Mouse (Mus musculus): ENCODE measurements at regions not wholly inside any gene's neighbourhood (a gene's known extent, or its start where the extent isn't known, plus 50 kb on each side); places are given as distances from the start of the nearest gene placed in this dataset.

GRCm38 (mm10) chr13:118603474-118603873 lies 66.1 kb upstream of the Fgf10 start:
- no peaks in the 10 kb centered on the region for H3K4me1 ChIP-seq (ENCODE audit: control insufficient read depth, insufficient read depth, low read length)
- whole genome bisulfite sequencing: 86% methylated on average over 5 of the region's 5 CpGs
- H3K9ac ChIP-seq (ENCODE audit: low read depth, low read length): no peak overlapping the region
- H3K36me3 ChIP-seq (ENCODE audit: control insufficient read depth, insufficient read depth, low read length): no peaks in the 10 kb centered on the region
- no peaks in the 10 kb centered on the region for H3K27me3 ChIP-seq (ENCODE audit: control insufficient read depth, insufficient read depth, low read length)
- no peak overlapping the region for H3K4me3 ChIP-seq (ENCODE audit: low read length)
- H3K27ac ChIP-seq (ENCODE audit: low read depth, low read length): no peak overlapping the region
- no peak overlapping the region for H3K4me2 ChIP-seq (replicated peaks; ENCODE audit: low read depth, low read length)
- no peaks in the 10 kb centered on the region for H3K9me3 ChIP-seq (ENCODE audit: control insufficient read depth, low read length)
- no peak for ATAC-seq (ENCODE audit: low FRiP score, low TSS enrichment)

- ATAC-seq (ENCODE audit: low FRiP score, low TSS enrichment): no peak
- WGBS: 65% methylated on average over 5 of the region's 5 CpGs
Measured at GRCm38 (mm10) chr13:118596856-118597255, 72.7 kb upstream of the Fgf10 start.

DNA sequence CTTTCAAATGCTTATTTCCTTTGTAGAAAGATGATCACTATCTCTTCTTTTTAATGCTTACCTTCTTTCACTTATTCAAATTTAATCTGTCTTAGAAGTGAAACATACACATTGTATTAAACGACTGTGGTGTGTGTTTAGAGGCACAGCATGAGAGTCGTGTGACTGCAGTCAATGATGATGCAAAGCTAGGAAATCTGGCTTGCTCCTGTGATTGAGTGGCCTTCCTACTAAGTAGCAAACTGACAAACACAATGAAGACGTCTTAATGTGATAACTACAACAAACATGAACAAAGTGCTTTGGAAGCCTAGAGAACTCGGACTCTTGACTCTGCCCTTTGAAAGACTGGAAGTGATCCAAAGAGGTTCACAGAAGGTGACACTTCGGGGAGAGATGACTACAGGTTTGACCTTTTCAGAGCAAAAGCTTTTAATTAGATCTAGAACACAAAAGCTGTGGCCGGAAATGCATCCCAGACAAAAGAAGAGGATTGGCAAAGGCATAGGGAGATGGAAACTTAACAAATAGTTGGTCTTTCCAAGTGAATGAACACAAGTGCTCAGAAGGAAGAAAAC lies 73.3 kb upstream of the Fgf10 start:
- no peak for ATAC-seq (ENCODE audit: low FRiP score, low TSS enrichment)
- Histone ChIP-seq H3K9me3 (ENCODE audit: control insufficient read depth, low read length) (no peaks in the 10 kb centered on the region), H3K27me3 (ENCODE audit: control insufficient read depth, insufficient read depth, low read length) (no peaks in the 10 kb centered on the region), H3K4me2 (replicated peaks; ENCODE audit: low read depth, low read length) (no peak overlapping the region), H3K27ac (ENCODE audit: low read depth, low read length) (no peak overlapping the region), H3K4me1 (ENCODE audit: control insufficient read depth, insufficient read depth, low read length) (no peaks in the 10 kb centered on the region), H3K9ac (ENCODE audit: low read depth, low read length) (no peak overlapping the region), H3K4me3 (ENCODE audit: low read length) (no peak overlapping the region), H3K36me3 (ENCODE audit: control insufficient read depth, insufficient read depth, low read length) (no peaks in the 10 kb centered on the region)
- 79% methylated on average over 6 of the region's 6 CpGs for WGBS

More at GRCm38 (mm10) chr13:118596856-118597255, 72.7 kb upstream of the Fgf10 start:
- no peaks in the 10 kb centered on the region for H3K4me1 ChIP-seq (ENCODE audit: control insufficient read depth, insufficient read depth, low read length)
- no peaks in the 10 kb centered on the region for H3K36me3 ChIP-seq (ENCODE audit: control insufficient read depth, insufficient read depth, low read length)
- no peaks in the 10 kb centered on the region for H3K9me3 ChIP-seq (ENCODE audit: control insufficient read depth, low read length)
- no peak overlapping the region for H3K4me3 ChIP-seq (ENCODE audit: low read length)
- no peak overlapping the region for H3K9ac ChIP-seq (ENCODE audit: low read depth, low read length)
- no peak overlapping the region for H3K4me2 ChIP-seq (replicated peaks; ENCODE audit: low read depth, low read length)
- no peak overlapping the region for H3K27ac ChIP-seq (ENCODE audit: low read depth, low read length)
- no peaks in the 10 kb centered on the region for H3K27me3 ChIP-seq (ENCODE audit: control insufficient read depth, insufficient read depth, low read length)

DNA sequence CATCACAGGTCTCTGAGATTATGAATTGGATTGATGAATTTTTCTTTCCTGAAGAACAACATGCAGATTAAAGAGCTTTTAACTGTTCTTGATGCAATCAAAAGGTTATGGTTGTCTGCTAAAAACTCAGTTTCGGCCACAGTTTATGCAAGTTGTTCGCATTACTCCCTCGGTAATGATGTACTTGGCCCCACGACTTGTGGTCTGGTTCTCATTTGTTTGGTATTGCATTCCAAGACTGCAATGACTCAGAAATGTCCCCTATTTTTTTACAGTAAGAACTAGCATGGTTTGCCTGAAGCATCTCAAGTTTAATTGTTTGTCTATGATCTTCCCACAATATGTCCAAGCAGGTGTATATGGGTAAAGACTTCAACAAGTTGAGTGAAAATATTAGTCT lies 77.5 kb upstream of the Fgf10 start:
- Histone ChIP-seq H3K4me3 (ENCODE audit: low read length) (no peak overlapping the region), H3K27me3 (ENCODE audit: control insufficient read depth, insufficient read depth, low read length) (no peaks in the 10 kb centered on the region), H3K4me2 (replicated peaks; ENCODE audit: low read depth, low read length) (no peak overlapping the region), H3K27ac (ENCODE audit: low read depth, low read length) (no peak overlapping the region), H3K9ac (ENCODE audit: low read depth, low read length) (no peak overlapping the region), H3K4me1 (ENCODE audit: control insufficient read depth, insufficient read depth, low read length) (no peaks in the 10 kb centered on the region), H3K9me3 (ENCODE audit: control insufficient read depth, low read length) (no peaks in the 10 kb centered on the region), H3K36me3 (ENCODE audit: control insufficient read depth, insufficient read depth, low read length) (no peaks in the 10 kb centered on the region)
- no peak for ATAC-seq (ENCODE audit: low FRiP score, low TSS enrichment)
- WGBS: 85% methylated on average over 4 of the region's 4 CpGs

DNA sequence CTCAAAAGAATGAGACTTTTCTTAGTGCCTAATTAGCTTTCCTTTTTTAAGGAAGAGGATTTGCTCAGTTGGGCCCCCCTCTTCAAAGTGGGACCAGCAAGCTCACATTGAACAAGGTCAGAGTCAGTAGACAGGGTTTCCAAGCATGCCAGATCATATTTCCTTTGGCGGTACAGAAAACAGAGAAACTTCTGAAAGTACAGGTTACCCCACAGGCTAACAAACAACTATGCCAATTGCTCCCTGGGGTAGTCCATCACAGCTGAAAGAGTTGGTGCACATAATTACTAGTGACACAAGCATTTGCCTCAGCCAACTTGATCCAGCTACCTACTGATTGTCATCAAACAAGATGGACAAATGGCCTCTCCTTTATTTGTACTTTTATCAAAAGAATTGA lies 97.0 kb upstream of the Fgf10 start:
- Histone ChIP-seq H3K4me1 (ENCODE audit: control insufficient read depth, insufficient read depth, low read length) (no peaks in the 10 kb centered on the region), H3K4me2 (replicated peaks; ENCODE audit: low read depth, low read length) (no peak overlapping the region), H3K9me3 (ENCODE audit: control insufficient read depth, low read length) (no peaks in the 10 kb centered on the region), H3K4me3 (ENCODE audit: low read length) (no peak overlapping the region), H3K9ac (ENCODE audit: low read depth, low read length) (no peak overlapping the region), H3K27me3 (ENCODE audit: control insufficient read depth, insufficient read depth, low read length) (no peaks in the 10 kb centered on the region), H3K27ac (ENCODE audit: low read depth, low read length) (no peak overlapping the region), H3K36me3 (ENCODE audit: control insufficient read depth, insufficient read depth, low read length) (no peaks in the 10 kb centered on the region)
- WGBS: 53% methylated on average over 1 of the region's 1 CpGs
- no peak for ATAC-seq (ENCODE audit: low FRiP score, low TSS enrichment)

- ATAC-seq (ENCODE audit: low FRiP score, low TSS enrichment): no peak
Measured at GRCm38 (mm10) chr13:118565219-118565833, 104.3 kb upstream of the Fgf10 start.

GRCm38 (mm10) chr13:118558966-118559365 lies 110.6 kb upstream of the Fgf10 start:
- 84% methylated on average over 2 of the region's 2 CpGs for WGBS
- no peak overlapping the region for H3K27ac ChIP-seq (ENCODE audit: low read depth, low read length)
- no peaks in the 10 kb centered on the region for H3K4me1 ChIP-seq (ENCODE audit: control insufficient read depth, insufficient read depth, low read length)
- no peak overlapping the region for H3K4me2 ChIP-seq (replicated peaks; ENCODE audit: low read depth, low read length)
- no peaks in the 10 kb centered on the region for H3K27me3 ChIP-seq (ENCODE audit: control insufficient read depth, insufficient read depth, low read length)
- H3K9ac ChIP-seq (ENCODE audit: low read depth, low read length): no peak overlapping the region
- H3K4me3 ChIP-seq (ENCODE audit: low read length): no peak overlapping the region
- no peaks in the 10 kb centered on the region for H3K9me3 ChIP-seq (ENCODE audit: control insufficient read depth, low read length)
- H3K36me3 ChIP-seq (ENCODE audit: control insufficient read depth, insufficient read depth, low read length): no peaks in the 10 kb centered on the region
- no peak for ATAC-seq (ENCODE audit: low FRiP score, low TSS enrichment)

More at GRCm38 (mm10) chr13:118565219-118565833, 104.3 kb upstream of the Fgf10 start:
- Histone ChIP-seq H3K4me3 (ENCODE audit: low read length) (no peak overlapping the region), H3K27ac (ENCODE audit: low read depth, low read length) (no peak overlapping the region), H3K4me1 (ENCODE audit: control insufficient read depth, insufficient read depth, low read length) (no peaks in the 10 kb centered on the region), H3K9me3 (ENCODE audit: control insufficient read depth, low read length) (no peaks in the 10 kb centered on the region), H3K9ac (ENCODE audit: low read depth, low read length) (no peak overlapping the region), H3K36me3 (ENCODE audit: control insufficient read depth, insufficient read depth, low read length) (no peaks in the 10 kb centered on the region), H3K4me2 (replicated peaks; ENCODE audit: low read depth, low read length) (no peak overlapping the region), H3K27me3 (ENCODE audit: control insufficient read depth, insufficient read depth, low read length) (no peaks in the 10 kb centered on the region)

DNA sequence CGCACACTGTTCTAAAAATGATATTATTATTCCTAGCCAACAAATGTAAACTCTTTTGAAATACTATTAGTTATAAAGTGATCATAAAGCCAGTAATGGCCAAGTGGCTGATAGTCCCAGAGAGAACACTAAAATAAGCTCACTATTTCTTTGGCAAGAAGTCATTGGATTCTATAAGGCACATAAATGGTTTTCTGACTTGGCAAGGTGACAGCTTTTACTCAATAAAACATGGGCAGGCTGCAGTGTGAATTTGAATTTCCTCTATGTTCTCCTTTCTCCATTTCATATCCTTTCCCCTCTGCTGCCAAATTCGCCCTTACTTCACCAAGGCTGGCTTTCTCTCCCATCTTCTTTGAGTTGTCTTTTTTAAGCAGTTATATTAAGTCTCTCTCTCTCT lies 117.6 kb upstream of the Fgf10 start:
- no peak overlapping the region for H3K4me2 ChIP-seq (replicated peaks; ENCODE audit: low read depth, low read length)
- H3K4me1 ChIP-seq (ENCODE audit: control insufficient read depth, insufficient read depth, low read length): no peaks in the 10 kb centered on the region
- H3K4me3 ChIP-seq (ENCODE audit: low read length): no peak overlapping the region
- no peak overlapping the region for H3K9ac ChIP-seq (ENCODE audit: low read depth, low read length)
- no peak overlapping the region for H3K27ac ChIP-seq (ENCODE audit: low read depth, low read length)
- ATAC-seq (ENCODE audit: low FRiP score, low TSS enrichment): no peak
- 74% methylated on average over 2 of the region's 2 CpGs for WGBS
- H3K9me3 ChIP-seq (ENCODE audit: control insufficient read depth, low read length): no peaks in the 10 kb centered on the region
- no peaks in the 10 kb centered on the region for H3K36me3 ChIP-seq (ENCODE audit: control insufficient read depth, insufficient read depth, low read length)
- H3K27me3 ChIP-seq (ENCODE audit: control insufficient read depth, insufficient read depth, low read length): no peaks in the 10 kb centered on the region

GRCm38 (mm10) chr13:118538742-118539141 lies 130.8 kb upstream of the Fgf10 start:
- Histone ChIP-seq H3K9ac (ENCODE audit: low read depth, low read length) (no peak overlapping the region), H3K27ac (ENCODE audit: low read depth, low read length) (no peak overlapping the region), H3K4me2 (replicated peaks; ENCODE audit: low read depth, low read length) (no peak overlapping the region), H3K4me3 (ENCODE audit: low read length) (no peak overlapping the region), H3K9me3 (ENCODE audit: control insufficient read depth, low read length) (no peaks in the 10 kb centered on the region), H3K36me3 (ENCODE audit: control insufficient read depth, insufficient read depth, low read length) (no peaks in the 10 kb centered on the region), H3K4me1 (ENCODE audit: control insufficient read depth, insufficient read depth, low read length) (no peaks in the 10 kb centered on the region), H3K27me3 (ENCODE audit: control insufficient read depth, insufficient read depth, low read length) (no peaks in the 10 kb centered on the region)
- ATAC-seq (ENCODE audit: low FRiP score, low TSS enrichment): no peak
- WGBS: 53% methylated on average over 2 of the region's 2 CpGs
